Mouse (Mus musculus): ENCODE data around the gene Atxn2l.

DNA sequence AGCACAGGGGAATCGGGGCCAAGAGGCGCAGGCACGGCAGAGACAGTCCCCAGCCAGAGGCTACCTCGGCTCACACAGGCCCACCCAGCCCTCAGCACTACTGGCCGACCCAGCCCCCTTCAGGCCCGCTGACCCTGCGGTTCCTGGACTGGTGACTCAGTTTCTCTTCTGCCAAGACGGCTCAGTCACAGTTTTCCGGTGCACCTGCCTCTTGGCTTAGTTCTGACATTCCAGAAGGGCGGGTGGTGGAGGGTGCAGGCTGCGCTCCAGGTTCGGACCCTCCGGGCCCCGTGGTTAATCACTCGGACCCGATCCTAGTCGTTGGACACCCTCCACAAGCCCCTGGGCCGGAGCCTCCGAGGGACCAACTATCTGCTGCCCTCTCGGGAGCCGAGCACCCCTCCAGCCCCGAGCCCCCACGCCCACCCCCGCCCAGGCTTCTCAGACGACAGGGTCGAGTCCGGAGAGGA is 28.7 kb downstream of the Atxn2l start:
- no peak for TF ChIP-seq CTCF (IDR thresholded peaks at IDR 0.05; ENCODE audit: low read depth)
- TF ChIP-seq EP300 (optimal IDR thresholded peaks at IDR 0.05), result no peak
